Mouse (Mus musculus) cerebellum, adult (tissue): ENCODE measurements around the gene Aqp1.

Experiments used
- ATAC-seq: cut with Nextera tagmentation; 2 replicates; pipeline ENCODE4 v1.9.2; 2017; ENCODE audit warnings: mild to moderate bottlenecking, moderate library complexity, mixed read lengths; ENCODE audit not compliant: insufficient number of reproducible peaks, low FRiP score, low TSS enrichment

The Aqp1 gene

DNA sequence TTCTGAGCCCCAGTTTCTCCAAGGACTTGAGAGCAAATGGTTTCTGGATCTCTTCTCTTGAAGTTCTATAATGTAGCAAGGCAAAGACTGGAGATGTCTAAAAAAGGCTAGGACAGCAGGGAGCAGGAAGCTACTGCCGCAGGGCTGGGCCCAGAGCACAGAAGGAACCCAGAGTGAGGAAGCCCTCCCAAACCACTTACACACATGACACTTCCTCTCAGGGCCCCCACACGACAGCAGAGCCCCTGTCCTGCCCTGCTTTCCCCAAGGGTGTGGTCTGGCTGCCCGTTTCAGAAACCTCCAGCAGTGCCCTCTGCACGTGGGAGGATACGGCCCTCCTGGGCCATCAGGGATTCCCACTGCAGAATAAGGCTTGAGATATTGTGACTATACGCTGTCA lies 4.9 kb upstream of the Aqp1 start:
- ATAC-seq: no peak

DNA sequence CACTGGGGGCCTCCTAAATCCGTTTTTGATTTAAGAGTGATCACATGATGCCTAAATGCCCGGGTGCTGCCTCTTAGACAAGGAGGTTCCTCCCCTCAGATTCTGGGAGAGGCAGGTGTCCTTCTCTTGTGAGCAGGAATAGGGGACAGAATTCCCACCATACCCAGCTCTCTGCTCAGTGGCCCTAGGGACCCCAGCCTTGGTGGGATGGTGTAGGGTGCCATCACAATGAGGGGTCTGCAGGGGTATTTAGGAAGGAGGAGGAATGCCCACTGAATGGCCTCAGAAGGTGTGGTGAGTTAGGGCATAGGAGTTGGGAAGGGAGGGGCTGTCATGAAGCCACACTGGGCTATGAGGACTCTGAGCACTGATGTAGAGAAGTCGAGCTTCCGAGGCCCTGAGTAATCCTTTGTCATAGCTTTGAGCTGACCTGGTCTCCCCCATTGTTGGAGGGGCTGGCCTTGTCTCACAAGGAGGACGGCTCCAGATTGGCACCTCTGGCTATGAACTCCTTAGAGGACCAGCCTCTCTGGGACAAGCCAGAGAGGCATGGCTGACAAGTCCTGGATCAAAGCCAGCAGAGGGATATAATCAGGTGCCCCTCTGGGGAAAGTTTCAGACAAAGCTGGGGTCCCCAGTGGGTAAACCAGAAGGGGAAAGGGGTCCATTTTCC lies 4.0 kb upstream of the Aqp1 start:
- no peak for ATAC-seq

DNA sequence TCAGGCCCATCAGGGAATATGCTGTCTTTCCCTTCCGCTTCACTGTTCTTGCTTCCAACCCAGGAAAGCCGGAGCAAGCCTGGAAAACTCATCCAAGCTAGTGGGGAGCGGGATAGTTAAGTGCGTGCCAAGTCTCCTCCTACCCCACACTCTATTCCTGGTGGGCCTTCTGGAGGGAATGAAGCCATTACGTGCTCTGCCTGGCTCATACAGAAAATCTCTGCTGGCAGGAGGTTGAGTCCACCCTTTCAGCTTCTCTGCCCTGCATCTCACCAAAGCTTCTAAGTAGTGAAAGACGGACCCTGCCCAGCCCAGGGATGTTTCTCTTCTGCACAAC lies 3.5 kb upstream of the Aqp1 start:
- ATAC-seq: no peak

DNA sequence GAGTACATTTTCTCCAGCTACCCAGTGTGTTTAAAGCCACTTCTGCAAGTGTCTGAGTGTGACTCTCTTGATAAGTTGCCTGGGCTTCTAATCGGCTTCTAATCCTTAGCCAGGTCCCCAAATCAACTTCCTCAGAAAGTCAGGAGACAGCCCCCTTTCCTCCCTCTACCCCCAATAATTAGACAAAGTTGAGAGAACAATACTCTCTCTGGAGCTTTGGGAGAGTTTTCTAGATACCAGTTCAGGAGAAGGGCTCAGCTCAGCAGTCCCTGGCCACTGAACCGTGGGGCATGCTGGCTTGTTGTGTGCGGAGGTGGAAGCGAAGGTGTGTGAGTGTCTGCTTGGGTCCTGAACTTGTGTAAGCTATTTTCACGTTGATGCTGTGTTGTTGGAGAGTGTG lies 1.0 kb downstream of the Aqp1 start:
- ATAC-seq: no peak

DNA sequence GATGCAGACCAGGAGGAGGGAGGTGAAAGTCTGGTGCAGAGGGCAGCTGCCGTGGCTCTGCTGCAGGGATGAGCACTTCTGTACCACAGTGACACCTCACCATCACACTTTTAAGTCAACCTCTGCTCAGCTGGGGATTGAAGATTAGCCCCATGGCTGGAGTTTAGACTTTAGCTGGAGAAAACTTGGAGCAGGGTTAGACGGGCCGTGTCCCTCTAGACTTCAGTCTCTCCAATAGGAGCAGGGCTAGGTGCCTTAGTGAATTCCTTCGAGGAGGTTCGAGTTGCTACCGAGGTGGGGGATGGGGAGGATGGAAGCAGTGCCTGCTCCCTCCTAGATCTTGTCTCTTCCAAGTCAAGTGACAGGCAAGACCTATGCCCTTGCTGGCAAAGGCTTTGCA lies 1.8 kb downstream of the Aqp1 start:
- no peak for ATAC-seq

DNA sequence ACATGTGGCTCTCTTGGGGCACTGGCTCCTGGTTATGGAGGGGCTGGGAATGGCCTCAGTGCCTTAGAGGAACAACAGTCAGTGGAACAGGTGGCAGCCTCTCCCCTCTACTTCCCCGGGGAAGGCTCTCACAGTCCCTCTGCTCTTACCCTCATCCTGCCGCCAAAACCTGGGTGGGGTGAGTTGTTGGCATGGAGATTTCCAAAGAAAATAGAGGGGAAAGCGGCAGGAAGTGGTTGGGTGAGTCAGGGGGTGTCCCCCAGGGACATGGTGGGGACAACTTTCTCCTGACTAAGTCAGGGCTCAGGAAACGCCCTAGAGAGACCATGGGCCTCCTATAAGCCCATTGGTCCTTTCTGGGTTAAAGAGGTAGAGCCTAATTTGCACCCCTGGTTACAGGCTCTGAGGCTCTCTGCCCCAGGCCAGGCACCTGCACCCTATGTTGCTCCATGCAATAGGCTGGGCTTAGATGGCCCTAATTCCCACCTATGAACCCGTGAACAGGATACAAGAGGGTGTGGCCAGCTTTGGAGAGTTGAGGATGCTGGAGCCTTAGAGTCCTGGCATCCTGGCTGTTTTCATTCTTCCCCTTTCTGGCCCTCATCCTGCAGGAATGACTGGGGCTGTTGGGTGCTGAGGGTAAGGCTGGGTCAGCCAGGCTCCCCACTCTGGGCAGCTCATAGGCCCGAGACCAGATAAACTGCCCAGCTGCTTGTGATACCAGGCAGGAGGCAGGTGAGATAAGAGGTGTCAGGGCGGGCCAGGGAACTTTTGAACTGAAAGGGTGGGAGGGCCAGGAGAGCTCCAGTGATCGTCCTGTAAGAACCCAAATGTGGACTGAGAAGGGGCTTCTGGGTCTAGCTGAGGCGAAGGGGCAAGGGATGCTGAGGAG lies 2.9 kb downstream of the Aqp1 start:
- ATAC-seq: no peak

DNA sequence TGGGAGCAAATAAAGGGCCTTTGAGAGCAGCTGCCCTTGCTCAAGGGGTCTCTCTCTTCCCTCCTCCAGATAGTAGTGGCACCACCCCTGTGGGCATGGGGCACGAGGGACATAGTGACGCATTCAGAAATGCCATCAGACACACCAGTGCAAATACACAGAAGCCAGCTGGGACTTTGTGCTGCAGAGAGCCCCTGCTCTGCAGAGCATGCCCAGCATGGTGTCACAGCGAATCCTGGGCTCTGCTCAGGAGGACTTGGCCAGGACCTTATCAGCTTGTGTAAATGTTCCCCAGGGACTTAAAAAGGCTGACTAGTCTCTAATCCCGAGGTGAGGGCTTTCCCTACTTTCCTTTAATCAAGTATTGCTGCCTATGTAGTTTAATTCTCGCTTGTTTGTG lies 5.5 kb downstream of the Aqp1 start:
- no peak for ATAC-seq

DNA sequence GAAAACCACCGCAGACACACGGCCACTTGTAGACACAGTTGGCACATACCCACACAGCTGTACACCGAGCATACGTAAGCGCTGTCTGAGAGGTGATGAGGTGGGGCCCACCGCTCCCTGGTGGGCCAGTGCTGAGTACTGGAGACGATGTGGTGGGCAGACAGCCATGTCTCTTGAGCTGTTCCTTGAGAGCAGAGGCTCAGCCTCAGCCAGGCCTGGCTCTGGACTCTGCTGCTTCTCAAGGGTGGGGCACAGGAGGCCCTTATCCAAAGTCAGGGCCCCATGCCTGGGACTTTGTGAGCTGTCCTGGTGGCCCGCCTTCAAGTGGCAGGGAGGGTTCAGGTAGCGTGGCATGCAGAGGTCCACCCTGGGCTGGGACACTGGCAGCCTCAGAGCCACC lies 6.1 kb downstream of the Aqp1 start:
- ATAC-seq: no peak

DNA sequence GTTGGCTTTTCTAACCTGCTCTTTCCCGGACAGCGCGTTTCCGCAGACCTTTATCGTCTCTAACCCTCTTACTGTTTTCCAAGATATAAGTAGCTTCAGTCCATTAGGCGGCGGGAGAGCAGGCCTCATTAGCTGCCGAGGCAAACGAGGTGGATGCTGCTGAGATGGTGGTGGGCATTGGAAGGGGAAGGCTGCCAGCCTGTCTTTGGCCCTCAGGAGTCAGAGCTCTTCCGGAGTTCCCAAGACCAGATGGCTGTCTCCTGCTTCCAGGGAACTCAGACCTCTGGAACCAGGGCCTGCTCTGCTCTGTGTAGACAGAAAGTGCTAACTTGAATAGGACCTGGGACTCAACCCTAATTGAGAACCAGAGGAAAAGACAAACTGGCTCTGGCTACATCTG lies 7.2 kb downstream of the Aqp1 start:
- ATAC-seq: no peak

DNA sequence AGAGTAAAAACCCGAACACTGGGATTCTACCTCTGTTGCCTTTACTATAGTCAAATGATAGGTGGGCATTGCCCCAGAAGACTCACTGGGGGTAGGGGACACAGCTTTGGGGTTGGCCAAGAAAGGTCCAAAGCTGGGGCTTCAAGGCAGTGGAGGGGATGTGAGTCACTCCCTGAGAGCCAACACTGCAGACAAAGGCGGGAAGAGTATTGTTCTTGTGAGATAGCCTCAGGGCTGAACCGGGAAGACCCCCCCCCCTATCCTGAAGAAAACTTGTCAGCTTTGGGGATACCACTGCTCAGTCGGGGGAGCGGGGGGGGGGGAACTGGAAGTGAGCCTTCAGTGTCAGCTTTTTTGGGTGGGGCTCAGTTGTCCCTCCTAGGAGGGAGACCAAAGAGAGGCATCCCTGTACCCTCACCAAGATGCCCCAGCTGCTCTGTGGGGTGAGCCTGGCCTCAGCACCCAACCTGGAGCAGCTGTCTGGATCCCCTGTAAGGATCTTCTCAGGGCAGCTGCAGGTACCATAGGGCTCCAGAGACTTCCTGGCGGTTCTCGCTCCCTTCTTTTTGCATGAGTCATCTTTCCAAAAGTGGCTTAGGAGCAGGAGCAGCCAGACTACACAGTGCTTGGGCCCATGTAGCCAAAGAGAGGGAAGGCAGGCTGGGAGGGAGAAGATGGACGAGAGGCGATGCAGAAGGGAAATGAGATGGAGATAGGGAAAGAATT lies 8.2 kb downstream of the Aqp1 start:
- no peak for ATAC-seq

DNA sequence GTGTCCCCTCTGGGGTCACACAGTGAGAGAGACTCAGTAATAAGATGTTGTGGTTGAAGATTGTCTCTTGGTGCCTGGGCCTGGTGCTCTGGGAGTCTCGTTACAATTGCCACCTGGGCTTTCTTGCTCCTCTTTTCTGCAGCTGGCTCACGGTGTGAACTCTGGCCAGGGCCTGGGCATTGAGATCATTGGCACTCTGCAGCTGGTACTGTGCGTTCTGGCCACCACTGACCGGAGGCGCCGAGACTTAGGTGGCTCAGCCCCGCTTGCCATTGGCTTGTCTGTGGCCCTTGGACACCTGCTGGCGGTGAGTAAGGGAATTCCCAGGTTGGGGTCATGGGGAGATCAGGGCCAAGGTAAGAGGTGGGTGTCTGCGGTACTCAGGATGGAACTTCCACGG lies 9.0 kb downstream of the Aqp1 start:
- no peak for ATAC-seq

DNA sequence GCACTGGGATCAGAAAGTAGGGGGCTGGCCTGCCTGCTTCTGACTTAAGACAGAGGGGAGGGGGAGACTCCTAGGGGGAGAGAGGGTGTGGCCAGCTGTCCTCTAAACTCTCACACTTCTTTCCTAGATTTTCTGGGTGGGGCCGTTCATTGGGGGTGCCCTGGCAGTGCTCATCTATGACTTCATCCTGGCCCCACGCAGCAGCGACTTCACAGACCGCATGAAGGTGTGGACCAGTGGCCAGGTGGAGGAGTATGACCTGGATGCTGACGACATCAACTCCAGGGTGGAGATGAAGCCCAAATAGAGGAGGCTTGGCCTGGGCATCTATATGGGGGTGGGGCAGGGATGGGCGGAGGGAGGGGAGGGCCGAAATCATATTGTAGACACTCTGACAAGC lies 10.3 kb downstream of the Aqp1 start:
- no peak for ATAC-seq

DNA sequence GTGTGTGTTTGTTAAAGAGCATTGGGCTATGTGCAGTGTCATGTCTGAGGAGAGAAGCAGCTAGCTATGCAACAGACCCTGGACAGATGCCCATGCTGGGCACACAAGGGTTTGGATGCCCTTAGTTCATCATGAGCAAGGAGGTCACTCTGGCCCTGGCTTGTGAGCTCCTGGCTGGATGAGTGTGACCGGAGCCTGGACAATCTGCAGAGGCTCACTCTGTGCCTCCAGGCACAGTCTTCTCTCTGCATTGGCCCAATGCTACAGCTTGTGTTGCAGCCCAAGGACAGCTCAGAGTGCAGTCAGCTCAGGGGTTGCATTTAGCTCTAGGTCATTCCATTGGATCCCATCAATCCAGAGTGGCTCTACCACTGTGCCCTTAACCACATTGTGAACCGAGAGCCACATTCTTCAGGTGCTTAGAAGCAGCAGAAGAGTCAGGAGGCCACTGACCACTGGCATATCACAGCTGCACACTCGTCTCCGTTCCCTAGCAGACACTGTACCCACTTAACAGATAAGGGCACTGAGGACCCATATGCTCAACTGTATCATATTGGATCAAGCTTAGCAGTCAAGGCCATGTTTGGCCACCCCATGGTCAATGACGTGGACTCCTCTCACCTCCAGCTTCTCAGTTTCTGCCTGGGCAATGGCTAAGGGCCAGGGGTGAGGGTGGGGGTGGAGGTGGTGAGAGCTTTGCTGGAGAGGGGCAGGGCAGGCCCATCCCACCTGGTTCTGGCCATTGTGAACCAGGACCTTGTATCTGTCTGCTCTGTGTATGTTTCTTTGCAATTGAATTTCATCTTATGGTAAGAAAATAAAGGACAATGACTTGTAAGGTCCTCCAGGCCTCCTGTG lies 11.7 kb downstream of the Aqp1 start:
- ATAC-seq: no peak

DNA sequence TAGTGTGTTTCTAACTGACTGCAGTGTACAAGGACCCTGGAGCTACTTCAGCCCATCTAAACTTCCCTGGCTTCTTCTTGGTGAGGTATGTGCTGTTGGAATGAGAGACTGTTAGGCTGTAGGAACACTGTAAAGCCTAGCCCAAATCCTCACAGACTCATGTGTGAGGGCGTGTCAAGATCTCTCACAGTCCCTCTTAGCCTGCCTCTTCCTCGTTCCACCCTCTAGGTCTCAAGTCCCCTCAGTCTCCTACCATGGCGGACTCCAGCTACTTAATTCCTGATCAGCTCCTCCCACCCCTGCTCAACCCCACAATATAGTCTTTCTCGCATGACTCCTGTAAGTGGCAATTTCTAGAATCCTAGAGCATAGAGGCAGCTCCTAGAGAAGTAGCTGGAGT lies 13.0 kb downstream of the Aqp1 start:
- no peak for ATAC-seq

DNA sequence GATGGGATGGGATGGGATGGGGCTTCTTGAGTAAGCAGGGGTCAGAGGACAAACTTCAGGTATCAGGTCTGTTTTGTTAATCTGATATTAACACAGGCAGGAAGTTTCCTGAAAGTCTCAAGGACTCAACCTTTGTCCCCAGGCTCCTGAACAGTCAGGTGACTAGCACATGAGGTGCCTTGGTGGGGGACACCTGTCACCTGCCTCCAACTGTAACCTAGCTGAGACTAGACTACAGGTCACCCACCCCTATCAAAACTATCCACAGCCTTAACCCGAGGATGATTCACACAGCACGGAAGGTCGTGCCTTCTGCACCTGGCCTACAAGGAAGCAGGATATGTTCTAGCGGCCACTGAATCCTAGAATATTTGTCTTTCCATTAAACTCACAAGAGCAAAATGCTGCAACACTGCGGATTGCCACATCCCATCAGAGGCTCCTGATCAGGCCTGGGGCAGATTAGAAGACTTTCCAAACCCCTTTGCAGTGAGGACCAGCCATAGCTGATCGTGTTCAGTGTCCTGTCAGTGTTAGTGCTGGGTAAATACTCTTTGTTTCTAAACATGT lies 14.2 kb downstream of the Aqp1 start:
- no peak for ATAC-seq

DNA sequence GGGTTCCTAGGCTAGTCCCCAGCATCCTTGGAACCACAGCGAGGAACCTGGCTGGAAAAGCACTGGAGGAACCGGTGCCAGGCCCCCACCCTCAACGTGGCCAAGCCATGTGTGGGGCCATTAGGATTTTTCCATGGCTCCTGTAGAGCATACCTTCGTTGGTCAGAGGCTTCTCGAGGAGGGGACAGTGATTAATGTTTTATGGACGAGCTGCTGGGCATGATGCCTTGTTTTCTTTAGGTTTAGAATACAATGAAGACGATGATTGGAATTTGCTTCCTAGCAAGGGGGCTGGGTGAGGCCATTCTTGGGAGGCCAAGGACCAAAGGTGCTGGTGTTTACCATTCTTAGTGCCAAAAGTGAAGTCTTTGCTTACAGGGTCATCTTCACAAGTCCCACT lies 15.5 kb downstream of the Aqp1 start:
- no peak for ATAC-seq

DNA sequence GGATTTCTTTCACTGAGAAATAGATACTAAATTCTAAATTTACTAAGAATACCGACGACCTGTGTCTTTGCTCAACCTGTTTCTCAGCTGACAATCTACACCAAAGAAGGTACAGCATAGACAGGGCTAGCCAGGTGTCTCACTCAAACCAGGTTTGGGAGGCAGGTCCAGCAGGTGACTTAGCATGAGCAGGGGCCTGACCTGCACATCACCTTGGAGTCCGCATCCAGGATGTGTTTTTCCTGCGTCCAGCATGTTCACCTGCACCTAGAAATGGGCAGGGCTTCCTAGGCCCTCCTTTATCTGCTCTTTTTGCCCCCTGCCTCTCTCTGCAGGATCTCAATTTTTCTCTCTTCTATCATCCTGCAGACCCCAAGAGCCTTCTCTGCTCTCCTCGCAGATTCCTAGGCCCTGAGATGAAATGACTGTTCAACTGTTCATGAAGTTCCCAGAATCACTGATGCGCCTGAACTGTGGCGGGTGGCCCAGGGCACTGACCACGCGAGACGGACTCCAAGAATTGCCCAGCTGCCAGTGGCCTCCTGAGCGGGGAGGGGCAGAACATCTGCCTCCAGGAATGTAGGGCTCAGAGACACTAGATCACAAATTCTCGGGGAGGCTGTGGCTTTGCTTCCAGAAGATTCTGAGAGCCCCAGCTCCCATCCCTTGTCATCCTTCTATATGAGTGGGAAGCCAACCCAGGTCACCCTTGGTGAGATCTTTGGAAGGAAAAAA lies 17.6 kb downstream of the Aqp1 start:
- no peak for ATAC-seq

DNA sequence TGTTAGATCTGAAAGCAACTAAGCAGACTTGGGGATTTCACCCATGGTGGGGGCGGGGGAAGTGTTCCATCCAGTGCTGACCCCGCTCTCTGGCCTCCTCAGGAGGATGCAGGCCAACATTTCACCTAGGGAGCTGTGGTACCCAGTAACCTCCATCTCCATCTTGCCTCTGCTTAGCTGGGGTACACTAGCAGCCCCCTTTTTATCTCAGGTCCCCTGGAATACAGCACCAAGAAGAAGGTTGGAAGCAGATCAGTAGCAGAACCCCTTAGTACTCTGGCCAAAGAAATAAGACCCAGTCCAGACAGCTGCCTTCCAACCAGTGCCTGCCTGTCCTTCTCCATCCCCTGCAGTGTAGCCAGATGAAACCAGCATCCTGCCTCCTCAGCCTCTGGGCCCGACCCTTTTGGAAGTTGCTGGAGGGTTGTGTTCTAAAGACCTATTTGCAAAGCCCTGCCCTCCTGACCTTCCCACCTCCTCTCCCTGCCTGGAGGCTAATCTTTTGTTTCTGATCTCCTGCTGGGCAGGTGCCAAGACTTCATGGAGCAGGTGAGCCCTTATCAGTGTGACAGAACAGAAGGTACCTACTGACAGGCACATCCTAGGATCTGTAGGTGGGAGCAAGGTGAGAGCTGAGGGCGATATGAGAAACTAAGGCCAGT lies 18.4 kb downstream of the Aqp1 start:
- ATAC-seq: no peak

DNA sequence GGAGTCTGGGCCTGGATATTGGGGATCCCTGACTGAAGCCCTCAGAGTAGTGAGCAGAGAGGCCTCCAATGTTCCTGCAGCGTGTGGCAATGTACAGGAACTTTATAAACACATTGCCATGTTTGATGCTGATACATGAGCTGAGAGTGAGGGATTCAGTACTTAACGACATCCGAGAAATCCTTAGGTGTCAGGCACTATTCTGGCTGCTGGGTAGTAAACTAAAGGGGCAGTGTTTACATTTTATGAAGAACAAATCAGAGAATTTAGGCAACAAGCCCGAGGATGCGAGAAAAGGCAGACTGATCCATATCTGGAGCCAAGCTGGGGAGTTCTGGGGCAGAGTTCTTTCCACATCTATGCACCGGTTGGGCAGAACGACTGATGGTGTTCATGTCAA lies 19.3 kb downstream of the Aqp1 start:
- ATAC-seq: no peak
